Mouse (Mus musculus) heart, embryonic 14.5 days (tissue): ENCODE data around the gene Kcnq2. TPM values are rescaled to one million over a fixed set of nuclear protein-coding genes. Genes with fewer than 3 reads are reported as not detected.
A peak's percentile ranks its signal among the peaks of the same experiment; 100 is the strongest.

Experiments used
- ATAC-seq: fragments of 200-750 bp; cut with Nextera tagmentation; 2 replicates; pipeline ENCODE4 v1.8.0; 2017; ENCODE audit warnings: low read depth, moderate TSS enrichment; ENCODE audit not compliant: insufficient number of reproducible peaks, insufficient read depth, low FRiP score
- H3K27ac ChIP-seq, 2 experiments: fragments of 200-500 bp in 1 of 2; fragments of 300-500 bp in 1 of 2; sonication (generic) in 1 of 2; replicated peaks in 1 of 2; 2 replicates each; pipeline ENCODE4 v1.5.1; 2012 to 2014; ENCODE audit warnings: low read depth in 2 of 2, low read length in 2 of 2, control low read depth in 1 of 2, mild to moderate bottlenecking in 1 of 2, mixed read lengths in 1 of 2; ENCODE audit not compliant: control insufficient read depth in 1 of 2, insufficient read depth in 1 of 2
- H3K27me3 ChIP-seq: fragments of 300-500 bp; sonication (generic); 2 replicates; pipeline ENCODE4 v1.6.1; 2014; ENCODE audit warnings: mild to moderate bottlenecking, low read length, control low read depth; ENCODE audit not compliant: control insufficient read depth, insufficient read depth
- H3K36me3 ChIP-seq: fragments of 300-500 bp; sonication (generic); 2 replicates; pipeline ENCODE4 v1.6.1; 2014; ENCODE audit warnings: mild to moderate bottlenecking, control low read depth, low read length, mixed read lengths; ENCODE audit not compliant: control insufficient read depth, insufficient read depth
- H3K4me1 ChIP-seq, 2 experiments: fragments of 200-500 bp in 1 of 2; fragments of 300-500 bp in 1 of 2; sonication (generic) in 1 of 2; 2 replicates each; pipeline ENCODE4 v1.6.1; 2012 to 2014; ENCODE audit warnings: low read length in 2 of 2, control low read depth in 1 of 2, mixed read lengths in 1 of 2; ENCODE audit not compliant: control insufficient read depth in 2 of 2, insufficient read depth in 2 of 2
- H3K4me2 ChIP-seq: fragments of 300-500 bp; sonication (generic); 2 replicates; pipeline ENCODE4 v1.6.1; 2014; ENCODE audit warnings: mild to moderate bottlenecking, low read length
- H3K4me3 ChIP-seq, 2 experiments: fragments of 200-500 bp in 1 of 2; fragments of 300-500 bp in 1 of 2; sonication (generic) in 1 of 2; 2 replicates each; pipeline ENCODE4 v1.5.1; 2012 to 2014; ENCODE audit warnings: low read length in 2 of 2, mild to moderate bottlenecking in 2 of 2, control low read depth in 1 of 2, low read depth in 1 of 2, moderate library complexity in 1 of 2; ENCODE audit not compliant: control insufficient read depth in 1 of 2, insufficient read depth in 1 of 2
- H3K9ac ChIP-seq: fragments of 300-500 bp; sonication (generic); 2 replicates; pipeline ENCODE4 v1.6.1; 2014; ENCODE audit warnings: mild to moderate bottlenecking, low read length
- H3K9me3 ChIP-seq: fragments of 300-500 bp; sonication (generic); 2 replicates; pipeline ENCODE4 v1.6.1; 2016; ENCODE audit warnings: low read length, control low read depth; ENCODE audit not compliant: control insufficient read depth
- WGBS: fragments of 180-500 bp; shearing (Covaris S2); extraction: QIAGEN DNeasy Blood & Tissue Kit; methylation state at CpG from one replicate; pipeline ENCODE4 v1.1.7; 2014; 5-methylcytosine and 5-hydroxymethylcytosine counted together
- polyA plus RNA-seq: library from polyadenylated mRNA; unstranded; fragments of >200 nt; fragmentation: Nextera tagmentation; extraction: Ambion mirVana; gene quantifications from 2 replicates; pipeline ENCODE4 v1.2.1, GENCODE M21; 2014

Kcnq2 gene
- polyA plus RNA-seq, 1 experiment from 2014 or later: 0.11 TPM

DNA sequence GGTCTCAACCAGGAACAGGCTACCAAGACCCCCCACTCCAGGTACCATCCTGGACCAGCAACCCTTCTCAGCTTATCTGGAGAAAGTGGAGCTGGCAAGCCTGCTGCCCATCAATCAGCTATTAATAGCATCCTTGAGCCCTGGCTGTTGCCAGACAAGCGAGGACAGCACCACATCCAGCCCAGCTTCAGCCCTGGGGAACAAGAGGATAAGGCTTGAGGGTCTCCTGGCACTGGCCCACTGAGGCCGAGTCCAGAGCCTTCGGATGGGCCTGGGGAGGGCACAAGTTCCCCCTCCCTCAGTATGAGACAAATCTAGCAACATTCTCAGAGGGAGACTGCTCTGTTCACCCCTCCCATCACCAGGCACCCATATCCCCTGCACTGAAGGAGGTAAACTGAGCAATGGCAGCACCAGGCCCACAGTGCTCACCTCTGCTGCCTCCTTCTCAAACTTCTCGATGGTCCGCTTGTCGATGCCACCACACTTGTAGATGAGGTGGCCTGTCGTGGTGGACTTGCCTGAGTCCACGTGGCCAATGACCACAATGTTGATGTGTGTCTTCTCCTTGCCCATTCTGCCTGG lies 19.8 kb upstream of the Kcnq2 start:
- Histone ChIP-seq H3K4me1 (peaks cover 39 to 45% of the 10 kb centered on the region in 2 experiments), H3K4me2 (peak overlapping the region; percentile 68), H3K27me3 (peaks cover 13% of the 10 kb centered on the region), H3K27ac (peak overlapping the region; percentile 83 to 93), H3K36me3 (peaks cover 39% of the 10 kb centered on the region), H3K4me3 (peak overlapping the region; percentile 19 to 58), H3K9me3 (no peaks in the 10 kb centered on the region), H3K9ac (0 out of 2 replicates have a peak overlapping the region, but pooled peaks have one; percentile 26)
- WGBS: 55% methylated on average over 8 of the region's 8 CpGs
- no peak for ATAC-seq

DNA sequence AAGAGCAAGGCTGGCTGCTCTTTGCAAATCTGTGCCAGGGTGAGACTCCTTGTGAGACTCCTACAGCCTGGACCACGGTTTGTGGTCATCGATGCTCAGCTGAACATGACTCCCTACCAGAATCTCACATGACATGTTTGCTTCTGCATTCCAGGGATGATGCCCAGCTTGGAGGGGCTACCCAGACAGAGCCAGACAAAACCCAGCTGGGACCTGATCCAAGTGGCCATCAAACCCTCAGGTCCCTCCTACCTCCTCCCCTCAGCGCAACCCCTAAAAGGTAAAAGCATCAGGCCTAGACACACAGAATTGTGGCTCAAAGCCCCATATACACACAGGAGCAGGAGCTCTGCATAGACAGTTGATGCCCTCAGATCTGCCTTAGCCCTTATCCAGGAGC lies 19.3 kb upstream of the Kcnq2 start:
- peak overlapping the region in 1 of 2 experiments; percentile 58; a peak in 2 of 4 replicates for H3K4me3 ChIP-seq
- no peak overlapping the region for H3K9ac ChIP-seq
- peak overlapping the region; percentile 68 for H3K4me2 ChIP-seq
- peaks cover 34 to 40% of the 10 kb centered on the region in 2 experiments for H3K4me1 ChIP-seq
- no peaks in the 10 kb centered on the region for H3K9me3 ChIP-seq
- 61% methylated on average over 3 of the region's 3 CpGs for WGBS
- peak overlapping the region; percentile 14 to 93 for H3K27ac ChIP-seq
- peaks cover 19% of the 10 kb centered on the region for H3K27me3 ChIP-seq
- no peak for ATAC-seq
- H3K36me3 ChIP-seq: peaks cover 44% of the 10 kb centered on the region

GRCm38 (mm10) chr2:181153837-181154236 lies 18.7 kb upstream of the Kcnq2 start:
- Histone ChIP-seq H3K9me3 (no peaks in the 10 kb centered on the region), H3K4me1 (peaks cover 31 to 39% of the 10 kb centered on the region in 2 experiments), H3K36me3 (peaks cover 49% of the 10 kb centered on the region), H3K9ac (no peak overlapping the region), H3K4me2 (peak overlapping the region; percentile 68; the same call in 1 of the 2 replicates), H3K27ac (no peak overlapping the region), H3K27me3 (peaks cover 24% of the 10 kb centered on the region), H3K4me3 (no peak overlapping the region)
- WGBS: 10% methylated on average over 1 of the region's 1 CpGs
- no peak for ATAC-seq

- Histone ChIP-seq H3K4me3 (no peak overlapping the region), H3K27me3 (peaks cover 29% of the 10 kb centered on the region), H3K27ac (no peak overlapping the region), H3K4me1 (peaks cover 31 to 39% of the 10 kb centered on the region in 2 experiments), H3K36me3 (peaks cover 55% of the 10 kb centered on the region), H3K9ac (no peak overlapping the region), H3K9me3 (no peaks in the 10 kb centered on the region), H3K4me2 (no peak overlapping the region)
- no peak for ATAC-seq
- WGBS: 83% methylated on average over 1 of the region's 1 CpGs
Observed at GRCm38 (mm10) chr2:181153131-181153530, 18.0 kb upstream of the Kcnq2 start.

GRCm38 (mm10) chr2:181152701-181153100 lies 17.6 kb upstream of the Kcnq2 start:
- H3K4me3 ChIP-seq: no peak overlapping the region
- 91% methylated on average over 17 of the region's 17 CpGs for WGBS
- H3K27me3 ChIP-seq: peaks cover 26% of the 10 kb centered on the region
- H3K9me3 ChIP-seq: no peaks in the 10 kb centered on the region
- no peak for ATAC-seq
- peaks cover 59% of the 10 kb centered on the region for H3K36me3 ChIP-seq
- H3K4me2 ChIP-seq: no peak overlapping the region
- H3K27ac ChIP-seq: no peak overlapping the region
- no peak overlapping the region for H3K9ac ChIP-seq
- H3K4me1 ChIP-seq: peaks cover 31 to 39% of the 10 kb centered on the region in 2 experiments

DNA sequence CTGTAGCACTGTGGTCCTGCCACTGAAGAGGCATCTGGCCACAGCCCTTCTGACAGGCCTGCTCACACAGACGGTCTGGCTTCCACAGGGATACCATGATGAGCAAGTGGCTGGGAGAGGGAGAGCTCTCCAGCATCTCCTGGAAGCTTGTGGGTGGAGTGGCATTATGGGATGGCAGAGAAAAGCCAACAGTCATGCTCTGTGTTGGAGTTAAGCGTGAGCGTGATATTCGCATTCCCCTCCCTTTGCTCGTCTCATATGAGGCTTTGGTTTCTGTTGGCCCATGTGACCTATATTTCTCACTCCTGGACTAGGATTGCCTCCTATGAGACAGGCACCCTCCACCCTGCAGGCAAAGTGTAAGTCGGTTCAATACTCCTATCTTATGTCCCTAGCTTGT lies 15.2 kb upstream of the Kcnq2 start:
- H3K27ac ChIP-seq: no peak overlapping the region
- H3K4me2 ChIP-seq: no peak overlapping the region
- peaks cover 16% of the 10 kb centered on the region; the same call in 1 of the 2 replicates for H3K27me3 ChIP-seq
- no peak overlapping the region for H3K4me3 ChIP-seq
- H3K9me3 ChIP-seq: no peaks in the 10 kb centered on the region
- H3K36me3 ChIP-seq: peaks cover 71% of the 10 kb centered on the region
- no peak overlapping the region for H3K9ac ChIP-seq
- no peak for ATAC-seq
- 66% methylated on average over 6 of the region's 6 CpGs for WGBS
- H3K4me1 ChIP-seq: peaks cover 18 to 32% of the 10 kb centered on the region in 2 experiments

- H3K9ac ChIP-seq: no peak overlapping the region
Observed at GRCm38 (mm10) chr2:181148318-181148955, 13.3 kb upstream of the Kcnq2 start.

More at GRCm38 (mm10) chr2:181148318-181148955, 13.3 kb upstream of the Kcnq2 start:
- peaks cover 10 to 16% of the 10 kb centered on the region in 2 experiments for H3K4me1 ChIP-seq
- peaks cover 16% of the 10 kb centered on the region; the same call in 1 of the 2 replicates for H3K27me3 ChIP-seq
- no peak for ATAC-seq
- peaks cover 66% of the 10 kb centered on the region for H3K36me3 ChIP-seq
- H3K4me3 ChIP-seq: peak overlapping the region; percentile 37 to 39; a peak in 3 of 4 replicates
- 20% methylated on average over 31 of the region's 31 CpGs for WGBS
- no peak overlapping the region for H3K27ac ChIP-seq
- peak overlapping the region; percentile 72 for H3K4me2 ChIP-seq
- H3K9me3 ChIP-seq: no peaks in the 10 kb centered on the region
